Mouse (Mus musculus) natural killer cell, adult 2 months (primary cell): ENCODE measurements around the gene Serpinb5.
"Not testable (repeated sequence)": the region's sequence is repeated elsewhere in the genome, so short reads cannot be mapped to it uniquely, and the experiment has no call there.

Experiments
- DNase-seq, 2 experiments: peaks; one replicate each; pipeline ENCODE4 v3.0.0; 2022; ENCODE audit warnings: low spot score in 2 of 2

Serpinb5 gene

GRCm38 (mm10) chr1:106860847-106861246 is at the start of gene Serpinb5:
Serpinb5 (plus strand) TSS chr1:106861173.
- DNase-seq: no peak

DNA sequence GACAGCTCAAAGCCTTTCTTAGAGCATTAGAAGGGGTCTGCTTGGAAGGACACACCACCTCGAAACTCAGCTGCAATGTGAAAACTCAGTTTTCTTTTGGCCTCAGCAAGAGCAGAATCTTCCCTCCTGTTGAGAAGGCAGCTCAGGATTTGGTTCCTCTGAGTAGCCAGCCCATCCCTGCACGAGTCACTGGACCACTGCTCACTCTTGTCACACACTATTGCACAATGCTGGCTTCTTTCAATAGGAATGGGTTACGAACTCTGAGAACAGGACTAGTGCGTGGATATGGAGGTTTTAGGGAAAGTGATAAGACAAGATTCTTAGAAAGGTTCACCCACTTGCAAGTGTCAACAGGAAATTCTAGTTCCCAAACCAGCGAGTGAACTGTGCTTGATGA is 46.1 kb upstream of the Serpinb5 start:
- DNase-seq: no peak

- no peak for DNase-seq
Measured at GRCm38 (mm10) chr1:106815265-106815664, 45.7 kb upstream of the Serpinb5 start.

- DNase-seq: no peak
Measured at GRCm38 (mm10) chr1:106816766-106817165, 44.2 kb upstream of the Serpinb5 start.

- DNase-seq: peak in 1 of 2 experiments; percentile 9
Measured at GRCm38 (mm10) chr1:106818323-106818722, 42.6 kb upstream of the Serpinb5 start.

- no peak for DNase-seq
Measured at GRCm38 (mm10) chr1:106822297-106822696, 38.7 kb upstream of the Serpinb5 start.

GRCm38 (mm10) chr1:106828784-106829183 is 32.2 kb upstream of the Serpinb5 start:
- no peak for DNase-seq

DNA sequence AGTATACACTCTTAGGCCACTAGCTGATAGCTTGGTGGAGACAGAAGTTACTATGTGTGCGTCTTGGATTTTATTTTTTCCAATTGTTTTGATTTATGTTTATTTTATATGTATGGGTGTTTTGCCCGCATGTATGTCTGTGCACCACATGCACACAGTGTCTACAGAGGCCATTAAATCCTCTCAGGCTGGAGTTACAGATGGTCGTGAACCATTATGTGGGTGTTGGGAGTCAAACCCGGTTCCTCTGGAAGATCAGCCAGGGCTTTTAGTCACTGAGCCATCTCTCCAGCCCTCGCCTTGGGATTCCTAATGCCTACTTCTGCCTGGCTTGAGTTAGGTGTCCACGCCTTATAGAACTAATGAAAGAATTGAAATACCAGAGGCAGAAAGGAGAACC is 4.6 kb downstream of the Serpinb5 start:
- DNase-seq: no peak

DNA sequence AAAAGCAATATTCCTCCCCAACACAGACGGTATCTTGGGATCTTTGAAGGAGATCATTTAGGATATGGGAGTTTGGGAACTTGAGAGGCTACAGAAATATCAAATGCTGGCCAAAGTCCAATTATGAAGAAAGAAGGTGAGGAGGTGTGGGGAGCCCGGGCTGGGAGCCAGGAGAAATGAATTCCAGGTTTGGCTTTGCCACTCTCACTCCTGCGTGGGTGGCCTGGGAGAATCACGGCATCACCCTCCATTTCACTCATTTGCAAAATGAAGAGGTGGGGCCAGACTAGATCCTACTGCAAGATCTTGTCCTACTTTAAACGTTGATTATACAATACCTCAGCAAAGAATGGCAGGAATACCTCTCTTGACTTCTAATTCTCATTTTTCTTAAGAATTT is 5.1 kb downstream of the Serpinb5 start:
- DNase-seq: no peak

GRCm38 (mm10) chr1:106866768-106867167 is 5.8 kb downstream of the Serpinb5 start:
- peak; percentile 26 to 48 for DNase-seq

DNA sequence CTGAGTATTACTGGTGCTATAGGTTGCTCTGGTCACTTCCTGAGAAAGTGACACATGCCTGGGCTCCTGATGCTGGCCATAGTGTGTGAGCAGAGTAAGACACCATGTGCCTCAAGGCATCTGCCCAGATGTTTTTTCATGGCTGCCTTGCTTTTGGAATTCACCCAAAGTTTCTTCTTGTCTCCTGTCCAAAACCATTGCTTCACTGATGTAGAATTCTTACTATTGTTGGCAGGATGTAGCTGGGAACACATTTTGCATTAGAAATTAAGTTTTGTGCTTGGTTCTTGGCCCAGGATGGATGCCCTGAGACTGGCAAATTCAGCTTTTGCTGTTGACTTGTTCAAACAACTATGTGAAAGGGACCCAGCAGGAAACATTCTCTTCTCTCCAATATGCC is 9.0 kb downstream of the Serpinb5 start:
- DNase-seq: no peak

DNA sequence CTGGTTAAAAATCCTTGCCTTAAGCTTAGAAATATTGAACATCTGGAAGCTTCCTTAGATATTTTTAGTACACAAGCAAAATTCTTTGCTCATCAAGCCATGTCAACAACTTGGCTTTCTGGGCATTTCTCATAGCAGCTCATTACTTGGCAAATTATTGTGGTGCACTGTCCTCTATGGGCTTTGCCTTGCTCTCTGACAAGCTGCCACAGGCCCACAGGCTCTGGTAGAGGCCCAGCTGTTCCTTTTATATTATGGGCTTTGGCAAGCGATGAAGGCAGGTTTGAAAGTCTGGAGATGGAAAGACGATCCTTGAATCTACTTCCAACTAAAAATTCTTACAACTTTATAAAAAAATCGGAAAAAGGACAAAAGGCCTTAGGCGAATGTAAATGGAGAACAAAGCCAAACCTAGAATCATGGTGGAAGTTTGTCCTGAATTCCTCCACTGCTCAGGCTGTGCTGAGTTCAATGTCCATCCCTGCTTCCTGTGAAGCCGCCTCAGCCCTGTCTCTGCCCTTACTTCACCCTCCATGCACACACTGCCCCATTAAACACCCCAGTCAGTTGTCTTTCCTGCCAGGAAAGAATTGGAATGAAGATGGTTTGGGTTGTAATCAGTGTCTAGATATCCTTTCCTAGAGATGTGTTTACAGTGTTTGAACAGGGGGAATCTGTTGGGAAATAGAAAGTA is 14.4 kb downstream of the Serpinb5 start:
- no peak for DNase-seq

- DNase-seq: no peak
Measured at GRCm38 (mm10) chr1:106876147-106876546, 15.2 kb downstream of the Serpinb5 start.

DNA sequence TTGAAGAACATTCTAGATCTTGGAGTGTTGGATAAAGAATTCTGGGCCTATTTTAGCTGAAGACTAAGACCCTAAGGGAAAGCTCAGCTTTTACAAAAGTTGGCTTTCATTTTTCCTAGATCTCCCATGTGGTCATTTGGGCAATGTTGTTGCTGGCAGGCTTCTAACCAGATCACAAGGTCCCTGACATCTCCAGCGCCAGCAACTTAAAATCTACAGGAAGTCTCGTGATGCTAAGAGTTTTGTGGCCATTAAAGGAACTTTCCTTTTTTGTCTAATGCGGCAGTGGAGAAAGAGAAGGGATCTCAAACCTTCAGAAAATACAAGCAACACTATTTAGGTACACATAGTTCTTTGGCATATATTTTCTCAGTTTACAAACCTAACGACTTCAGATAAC is 21.8 kb downstream of the Serpinb5 start:
- DNase-seq: no peak

- DNase-seq: no peak
Measured at GRCm38 (mm10) chr1:106883369-106883768, 22.4 kb downstream of the Serpinb5 start.

DNA sequence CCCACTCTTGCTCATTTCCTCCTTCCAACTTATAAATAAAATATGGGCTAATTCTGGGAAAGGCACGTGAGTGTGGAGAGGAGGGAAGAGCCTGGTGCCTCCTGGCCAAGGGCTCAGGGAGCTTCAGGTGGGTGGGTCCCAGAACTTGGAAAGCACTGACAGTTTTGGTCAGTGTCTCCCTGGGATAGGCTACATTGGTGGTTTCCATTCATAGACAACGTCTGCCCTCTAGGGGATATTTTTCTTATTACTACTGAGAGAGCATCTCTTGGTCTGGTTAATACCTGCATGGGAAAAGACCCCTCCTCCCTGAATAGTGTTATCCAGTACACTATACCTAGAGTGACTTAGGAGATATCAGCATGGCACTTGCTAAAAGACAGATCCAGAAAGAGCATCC is 22.8 kb downstream of the Serpinb5 start:
- no peak for DNase-seq

DNA sequence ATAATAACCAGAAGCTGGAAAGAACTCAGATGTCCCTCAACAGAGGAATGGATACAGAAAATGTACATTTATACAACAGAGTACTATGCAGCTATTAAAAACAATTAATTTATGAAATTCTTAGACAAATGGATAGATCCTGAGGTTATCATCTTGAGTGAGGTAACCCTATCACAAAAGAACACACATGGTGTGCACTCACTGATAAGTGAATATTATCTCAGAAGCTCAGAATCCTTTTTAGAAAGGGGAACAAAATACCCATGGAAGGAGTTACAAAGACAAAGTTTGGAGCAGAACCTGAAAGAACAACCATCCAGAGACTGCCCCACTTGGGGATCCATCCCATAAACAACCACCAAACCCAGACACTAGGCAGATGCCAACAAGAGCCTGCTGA is 34.2 kb downstream of the Serpinb5 start:
- DNase-seq: not testable (repeated sequence)

DNA sequence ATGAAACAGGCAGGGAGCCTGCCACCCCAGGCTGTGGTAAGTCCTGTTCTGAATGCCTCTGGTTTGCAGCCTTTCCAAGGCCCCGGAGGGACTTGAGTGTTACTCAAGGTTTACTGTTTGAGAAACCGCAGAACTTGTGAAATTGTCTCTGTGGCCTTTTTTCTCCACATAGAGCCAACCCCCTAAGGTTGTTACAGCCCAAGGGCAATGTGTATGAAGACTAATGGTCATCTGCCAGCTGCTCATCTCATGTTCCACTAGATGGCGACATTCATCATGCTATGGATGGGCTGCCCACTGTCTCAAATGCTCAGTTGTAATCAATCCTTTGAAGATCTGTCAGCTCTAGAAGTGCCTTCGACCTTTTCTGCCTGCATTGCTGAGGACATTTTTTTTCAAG is 40.4 kb downstream of the Serpinb5 start:
- DNase-seq: peak in 1 of 2 experiments; percentile 5

DNA sequence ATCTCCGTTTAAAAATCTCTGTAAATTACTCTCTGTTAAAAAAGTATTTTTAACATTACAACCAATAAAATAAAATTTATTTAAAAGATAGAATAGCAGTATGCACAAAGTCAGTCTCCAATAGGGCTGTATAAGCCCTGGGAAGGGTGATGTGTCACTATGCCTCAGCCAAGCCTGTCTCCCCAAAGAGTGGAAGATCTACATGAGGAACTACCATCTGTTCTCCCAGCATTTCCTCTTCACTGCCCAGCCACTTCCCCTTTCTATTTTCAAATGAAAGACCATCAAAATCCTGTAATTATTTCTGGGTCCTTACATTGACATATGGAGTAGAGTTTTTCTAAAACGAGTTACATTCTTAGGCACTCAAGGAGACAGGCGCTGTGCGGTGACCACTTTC is 71.0 kb downstream of the Serpinb5 start:
- no peak for DNase-seq
